ENCODE assay signal across 28 mouse cellular contexts in the genomic region with DNA sequence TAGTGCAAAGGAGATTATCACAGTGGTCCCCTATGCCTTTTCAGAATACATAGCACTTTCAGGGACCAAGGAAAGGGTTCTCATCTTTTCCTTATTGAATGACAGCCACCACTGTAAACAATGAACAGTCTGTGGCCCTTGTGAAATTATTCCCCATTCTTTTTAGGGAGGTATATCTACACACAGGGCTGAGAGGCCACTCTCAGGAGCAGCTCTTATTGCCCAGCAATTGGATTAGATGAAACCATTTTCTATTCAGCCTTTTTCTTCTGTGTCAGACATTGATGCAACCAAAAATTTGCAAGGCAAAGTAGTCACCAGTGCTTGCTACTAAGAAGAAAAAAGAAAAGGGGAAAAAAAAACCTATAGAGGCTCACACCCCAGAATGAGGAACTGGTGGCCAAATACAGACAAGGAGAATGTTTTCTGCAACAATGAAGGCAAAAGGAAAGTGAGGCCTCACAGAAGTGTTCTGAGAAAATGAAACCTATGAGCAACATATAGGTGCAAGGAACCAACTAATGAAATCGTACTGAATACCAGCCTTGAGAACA.
"Had no signal": no experiment of that assay in that cellular context is flagged by ENCODE, and none has a peak within 500 bp of the region (broad histone marks: within the 10 kb centered on the region; RNA-seq: fewer than 3 reads in every experiment).

No protein-coding gene starts in this region.

- H3K27me3 ChIP-seq: embryonic facial prominence, embryonic 12.5 days; embryonic facial prominence, embryonic 13.5 days; embryonic facial prominence, embryonic 15.5 days; forebrain, embryonic 12.5 days; forebrain, embryonic 13.5 days; forebrain, embryonic 15.5 days had no signal

- ATAC-seq: forebrain, embryonic 13.5 days; forebrain, embryonic 14.5 days; forebrain, embryonic 15.5 days; forebrain, embryonic 16.5 days; forebrain, postnatal 0 days had no signal

- H3K4me3 ChIP-seq: embryonic facial prominence, embryonic 10.5 days; embryonic facial prominence, embryonic 12.5 days; embryonic facial prominence, embryonic 13.5 days; embryonic facial prominence, embryonic 15.5 days; erythroblast, embryonic 14.5 days; forebrain, embryonic 10.5 days; forebrain, embryonic 12.5 days; forebrain, embryonic 13.5 days; forebrain, embryonic 15.5 days; gastrocnemius, adult 2 months; heart, adult 2 months had no signal

- H3K36me3 ChIP-seq: embryonic facial prominence, embryonic 10.5 days; embryonic facial prominence, embryonic 12.5 days; embryonic facial prominence, embryonic 13.5 days; embryonic facial prominence, embryonic 15.5 days; forebrain, embryonic 10.5 days; forebrain, embryonic 12.5 days; forebrain, embryonic 15.5 days had no signal

- H3K4me2 ChIP-seq: embryonic facial prominence, embryonic 12.5 days; embryonic facial prominence, embryonic 13.5 days; embryonic facial prominence, embryonic 15.5 days; forebrain, embryonic 12.5 days; forebrain, embryonic 13.5 days; forebrain, embryonic 15.5 days had no signal

- H3K9me3 ChIP-seq: embryonic facial prominence, embryonic 10.5 days; embryonic facial prominence, embryonic 12.5 days; embryonic facial prominence, embryonic 13.5 days; embryonic facial prominence, embryonic 15.5 days; forebrain, embryonic 10.5 days; forebrain, embryonic 12.5 days; forebrain, embryonic 13.5 days; forebrain, embryonic 15.5 days had no signal

- H3K9ac ChIP-seq: embryonic facial prominence, embryonic 12.5 days; embryonic facial prominence, embryonic 13.5 days; embryonic facial prominence, embryonic 15.5 days; forebrain, embryonic 12.5 days; forebrain, embryonic 13.5 days; forebrain, embryonic 15.5 days; forebrain, postnatal 0 days had no signal

- H3K4me1 ChIP-seq: embryonic facial prominence, embryonic 10.5 days; embryonic facial prominence, embryonic 12.5 days; embryonic facial prominence, embryonic 15.5 days; forebrain, embryonic 10.5 days; forebrain, embryonic 15.5 days had no signal

- DNase-seq: cerebellum, adult 8-10 months; cerebellum, adult 9-10 months; cerebellum, adult 9-11 months; cerebellum, postnatal 10 days; cerebellum, postnatal 14 days; cerebellum, postnatal 25 days; cerebellum, postnatal 36 days; embryo, embryonic 11 days; forebrain, postnatal 0 days; gastrocnemius, adult 2 months; gastrocnemius, postnatal 10 days; gastrocnemius, postnatal 14 days; gastrocnemius, postnatal 25 days; gastrocnemius, postnatal 36 days; heart, adult 11 months; heart, adult 18-20 months; heart, adult 2 months had no signal

- H3K27ac ChIP-seq: embryonic facial prominence, embryonic 10.5 days; embryonic facial prominence, embryonic 12.5 days; embryonic facial prominence, embryonic 13.5 days; embryonic facial prominence, embryonic 15.5 days; forebrain, embryonic 10.5 days; forebrain, embryonic 12.5 days; forebrain, embryonic 13.5 days; forebrain, embryonic 15.5 days; gastrocnemius, adult 2 months; heart, adult 2 months had no signal
